Mouse (Mus musculus) kidney, embryonic 15.5 days (tissue): Measurements from ENCODE around the gene C1ra. TPM values are rescaled to one million over a fixed set of nuclear protein-coding genes. Genes with fewer than 3 reads are reported as not detected.
"Not testable (repeated sequence)": the region's sequence is repeated elsewhere in the genome, so short reads cannot be mapped to it uniquely, and the experiment has no call there.

Experiments used
- ATAC-seq: fragments of 200-750 bp; cut with Nextera tagmentation; replicated peaks from 2 replicates; pipeline ENCODE4 v1.8.0; 2017; ENCODE audit warnings: moderate TSS enrichment; ENCODE audit not compliant: low FRiP score
- H3K27ac ChIP-seq: fragments of 300-500 bp; sonication (generic); 2 replicates; pipeline ENCODE4 v1.5.1; 2015; ENCODE audit warnings: mild to moderate bottlenecking, inconsistent platforms
- H3K27me3 ChIP-seq: fragments of 300-500 bp; sonication (generic); 2 replicates; pipeline ENCODE4 v1.6.1; 2015; ENCODE audit warnings: inconsistent platforms
- H3K36me3 ChIP-seq: fragments of 300-500 bp; sonication (generic); 2 replicates; pipeline ENCODE4 v1.6.1; 2015; ENCODE audit warnings: inconsistent platforms
- H3K4me1 ChIP-seq: fragments of 300-500 bp; sonication (generic); 2 replicates; pipeline ENCODE4 v1.6.1; 2015; ENCODE audit warnings: inconsistent platforms
- H3K4me2 ChIP-seq: fragments of 300-500 bp; sonication (generic); 2 replicates; pipeline ENCODE4 v1.6.1; 2015; ENCODE audit warnings: moderate library complexity, mild to moderate bottlenecking, inconsistent platforms
- H3K4me3 ChIP-seq: fragments of 300-500 bp; sonication (generic); replicated peaks from 2 replicates; pipeline ENCODE4 v1.5.1; 2015; ENCODE audit warnings: mild to moderate bottlenecking, inconsistent platforms
- H3K9ac ChIP-seq: fragments of 300-500 bp; sonication (generic); 2 replicates; pipeline ENCODE4 v1.6.1; 2015; ENCODE audit warnings: mild to moderate bottlenecking, inconsistent platforms
- H3K9me3 ChIP-seq: fragments of 300-500 bp; sonication (generic); replicated peaks from 2 replicates; pipeline ENCODE4 v1.6.1; 2016; ENCODE audit warnings: inconsistent platforms
- WGBS: fragments of 180-500 bp; shearing (Covaris S2); methylation state at CpG from one replicate; pipeline ENCODE4 v1.1.7; 2015; ENCODE audit warnings: mixed read lengths; 5-methylcytosine and 5-hydroxymethylcytosine counted together
- polyA plus RNA-seq: library from polyadenylated mRNA; unstranded; fragments of >200 nt; fragmentation: Nextera tagmentation; extraction: Ambion mirVana; gene quantifications from 2 replicates; pipeline ENCODE4 v1.2.1, GENCODE M21; 2015

Gene C1ra
- polyA plus RNA-seq, 1 experiment from 2014 or later: 7.9 TPM

DNA sequence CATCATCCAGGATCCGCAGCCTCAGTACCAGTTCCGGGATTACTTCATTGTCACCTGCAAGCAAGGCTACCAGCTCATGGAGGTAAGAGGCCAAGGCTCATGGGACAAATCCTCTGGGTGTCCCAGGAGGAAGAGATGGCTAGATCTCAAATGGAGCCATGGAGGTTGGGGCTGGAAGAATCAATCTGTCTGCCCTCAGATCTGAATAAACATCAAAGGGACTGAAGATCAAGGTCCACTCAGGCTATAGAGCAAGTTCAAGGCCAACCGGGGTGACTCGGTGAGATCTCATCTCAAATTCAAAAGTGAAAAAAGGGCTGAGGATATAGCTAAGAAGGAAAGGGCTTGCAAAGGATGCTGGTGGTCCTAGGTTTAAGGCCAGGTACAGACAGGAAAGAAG lies 5.5 kb downstream of the C1ra start:
- H3K36me3 ChIP-seq: not testable (repeated sequence)
- WGBS: 96% methylated on average over 4 of the region's 4 CpGs

DNA sequence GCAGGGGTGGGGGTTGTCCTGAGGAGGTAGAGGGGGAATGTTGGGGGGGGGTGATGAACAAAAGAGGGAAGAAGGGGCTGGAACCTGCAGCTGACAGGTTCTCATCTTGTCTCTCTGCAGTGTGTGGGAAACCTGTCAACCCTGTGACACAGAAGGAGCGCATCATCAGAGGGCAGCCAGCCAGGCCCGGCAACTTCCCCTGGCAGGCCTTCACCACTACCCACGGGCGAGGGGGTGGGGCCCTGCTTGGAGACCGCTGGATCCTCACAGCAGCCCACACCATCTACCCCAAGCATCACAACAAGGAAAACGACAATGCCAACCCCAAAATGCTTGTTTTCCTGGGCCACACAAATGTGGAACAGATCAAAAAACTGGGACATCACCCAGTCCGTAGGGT lies 9.9 kb downstream of the C1ra start:
- H3K9me3 ChIP-seq, H3K4me3 ChIP-seq, H3K9ac ChIP-seq, H3K4me2 ChIP-seq, ATAC-seq, H3K27ac ChIP-seq, H3K36me3 ChIP-seq, H3K4me1 ChIP-seq, H3K27me3 ChIP-seq: not testable (repeated sequence)
- 82% methylated on average over 7 of the region's 7 CpGs for WGBS

More for the DNA sequence above, 5.5 kb downstream of the C1ra start:
- not testable (repeated sequence) for H3K4me1 ChIP-seq, H3K4me3 ChIP-seq, H3K9ac ChIP-seq, ATAC-seq, H3K4me2 ChIP-seq, H3K27me3 ChIP-seq, H3K27ac ChIP-seq, H3K9me3 ChIP-seq

- no peak overlapping the region for H3K4me3 ChIP-seq
- H3K27ac ChIP-seq: no peak overlapping the region
- H3K27me3 ChIP-seq: no peaks in the 10 kb centered on the region
- H3K9me3 ChIP-seq: no peaks in the 10 kb centered on the region
- ATAC-seq: no peak
- no peak overlapping the region for H3K9ac ChIP-seq
- H3K4me2 ChIP-seq: no peak overlapping the region
- no peaks in the 10 kb centered on the region for H3K36me3 ChIP-seq
- WGBS: 83% methylated on average over 3 of the region's 3 CpGs
- no peaks in the 10 kb centered on the region for H3K4me1 ChIP-seq
Observed at GRCm38 (mm10) chr6:124527881-124528280, 15.7 kb downstream of the C1ra start.

GRCm38 (mm10) chr6:124531077-124531476 lies 18.9 kb downstream of the C1ra start:
- 86% methylated on average over 8 of the region's 8 CpGs for WGBS
- H3K27me3 ChIP-seq: no peaks in the 10 kb centered on the region
- H3K4me2 ChIP-seq: no peak overlapping the region
- no peak for ATAC-seq
- H3K27ac ChIP-seq: no peak overlapping the region
- no peaks in the 10 kb centered on the region for H3K9me3 ChIP-seq
- no peak overlapping the region for H3K4me3 ChIP-seq
- no peaks in the 10 kb centered on the region for H3K36me3 ChIP-seq
- H3K4me1 ChIP-seq: no peaks in the 10 kb centered on the region
- H3K9ac ChIP-seq: no peak overlapping the region

GRCm38 (mm10) chr6:124536125-124536829 lies 24.1 kb downstream of the C1ra start:
- H3K4me2 ChIP-seq: not testable (repeated sequence)

DNA sequence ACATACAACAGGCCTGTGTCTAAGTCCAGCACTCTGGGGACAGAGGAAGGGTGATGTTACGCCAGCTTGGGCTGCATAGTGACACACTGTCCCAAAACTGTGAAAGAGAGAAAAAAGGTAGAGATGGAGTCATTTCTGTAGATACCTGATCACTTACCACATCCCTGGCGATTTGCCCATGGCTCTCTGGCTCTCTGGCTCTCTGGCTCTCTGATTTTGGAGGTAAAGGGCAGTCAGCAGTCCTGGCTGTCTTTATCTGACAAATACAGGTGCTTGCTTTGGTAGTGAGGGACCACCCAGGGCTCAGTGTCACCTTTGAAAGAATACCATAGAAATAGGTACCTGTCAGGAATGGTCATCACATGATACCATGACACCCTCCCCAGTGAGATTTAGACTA lies 29.0 kb downstream of the C1ra start:
- not testable (repeated sequence) for H3K27me3 ChIP-seq, H3K9ac ChIP-seq, H3K4me3 ChIP-seq, ATAC-seq, H3K4me2 ChIP-seq, H3K36me3 ChIP-seq, H3K4me1 ChIP-seq, H3K27ac ChIP-seq, H3K9me3 ChIP-seq
- 86% methylated on average over 2 of the region's 2 CpGs for WGBS

More at GRCm38 (mm10) chr6:124536125-124536829, 24.1 kb downstream of the C1ra start:
- H3K27ac ChIP-seq, H3K9ac ChIP-seq, ATAC-seq, H3K4me1 ChIP-seq, H3K36me3 ChIP-seq, H3K4me3 ChIP-seq, H3K9me3 ChIP-seq, H3K27me3 ChIP-seq: not testable (repeated sequence)
- 71% methylated on average over 8 of the region's 8 CpGs for WGBS

DNA sequence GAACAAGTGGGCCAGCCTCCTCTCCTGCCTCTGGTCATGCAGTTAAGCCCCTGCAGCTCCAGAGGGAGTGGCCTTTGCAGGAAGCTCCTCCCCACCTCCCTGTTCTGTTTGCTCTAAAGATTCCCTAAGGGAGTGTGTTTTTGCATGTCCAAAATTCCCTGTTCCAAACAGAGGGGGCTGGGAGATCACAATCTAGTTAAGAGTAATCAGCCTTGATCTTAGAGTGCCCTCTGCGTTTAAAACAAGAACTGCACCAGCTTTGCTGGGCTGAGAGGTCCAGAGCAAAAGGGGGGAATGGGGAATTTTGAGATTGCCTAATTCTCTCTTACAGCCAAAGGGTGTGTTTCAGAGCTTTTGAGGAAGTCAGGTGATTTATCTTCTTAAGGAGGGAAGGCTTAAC lies 30.1 kb downstream of the C1ra start, which contains the start of gene C1s1:
Gene C1s1, minus strand, starts transcription at position 76 of the 400 bp plus-strand sequence.
- not testable (repeated sequence) for H3K4me3 ChIP-seq, H3K27me3 ChIP-seq, H3K9ac ChIP-seq, H3K36me3 ChIP-seq, H3K4me1 ChIP-seq, H3K27ac ChIP-seq, H3K9me3 ChIP-seq, H3K4me2 ChIP-seq
- WGBS: 0% methylated on average over 1 of the region's 1 CpGs
- ATAC-seq: peak; percentile 90

DNA sequence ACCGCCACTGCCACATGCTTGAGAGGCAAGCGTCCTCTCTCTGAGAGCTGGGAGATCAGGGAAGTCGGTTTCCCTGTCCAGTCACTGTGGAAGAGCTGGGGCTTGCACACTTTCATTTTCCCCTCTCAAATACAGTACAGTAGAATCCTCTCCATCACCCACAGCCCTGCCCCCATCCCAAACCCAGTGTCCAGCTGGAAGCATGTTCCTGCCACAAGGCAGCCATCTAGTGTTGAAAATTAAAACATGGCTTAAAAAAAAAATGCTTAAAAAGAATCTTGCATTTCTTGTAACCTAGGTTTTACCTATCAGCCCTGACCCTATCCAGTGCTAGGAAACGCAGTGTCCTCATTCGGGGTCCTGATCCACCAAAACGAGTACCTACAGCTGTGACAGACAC lies 32.3 kb downstream of the C1ra start:
- WGBS: 87% methylated on average over 5 of the region's 6 CpGs
- H3K36me3 ChIP-seq: no peaks in the 10 kb centered on the region
- ATAC-seq: no peak

DNA sequence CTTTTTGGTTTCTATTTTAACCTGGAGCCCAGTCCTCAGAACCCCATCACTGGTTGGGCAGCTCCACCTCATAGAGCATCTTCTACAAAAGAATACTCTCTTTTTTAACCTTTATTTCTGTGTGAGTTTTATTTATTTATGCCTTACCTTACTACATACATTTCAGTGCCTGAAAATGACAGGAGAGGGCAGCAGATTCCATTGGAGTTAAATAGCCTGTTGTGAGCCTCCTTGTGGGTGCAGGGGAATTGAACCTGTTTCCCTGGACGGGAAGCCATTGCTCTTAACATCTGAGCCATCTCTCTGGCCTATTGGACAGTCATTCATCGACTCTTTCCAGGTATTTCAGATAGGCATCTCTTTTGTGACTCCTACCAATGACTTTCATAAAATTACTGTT lies 33.2 kb downstream of the C1ra start:
- no peak overlapping the region for H3K27ac ChIP-seq
- H3K4me3 ChIP-seq: no peak overlapping the region
- no peaks in the 10 kb centered on the region for H3K4me1 ChIP-seq
- no peak overlapping the region for H3K9ac ChIP-seq
- 0 out of 2 replicates have a peak, but pooled peaks cover under 1% of the 10 kb centered on the region for H3K9me3 ChIP-seq
- no peaks in the 10 kb centered on the region for H3K36me3 ChIP-seq
- no peak for ATAC-seq
- 83% methylated on average over 2 of the region's 2 CpGs for WGBS
- no peaks in the 10 kb centered on the region for H3K27me3 ChIP-seq
- no peak overlapping the region for H3K4me2 ChIP-seq

More for the DNA sequence above, 32.3 kb downstream of the C1ra start:
- H3K9me3 ChIP-seq: no peaks in the 10 kb centered on the region
- no peak overlapping the region for H3K4me2 ChIP-seq
- H3K27me3 ChIP-seq: no peaks in the 10 kb centered on the region
- no peaks in the 10 kb centered on the region for H3K4me1 ChIP-seq
- H3K4me3 ChIP-seq: no peak overlapping the region
- no peak overlapping the region for H3K27ac ChIP-seq
- no peak overlapping the region for H3K9ac ChIP-seq

GRCm38 (mm10) chr6:124547979-124548378 lies 35.8 kb downstream of the C1ra start:
- ATAC-seq, H3K4me3 ChIP-seq, H3K27ac ChIP-seq, H3K9ac ChIP-seq, H3K4me2 ChIP-seq, H3K4me1 ChIP-seq, H3K27me3 ChIP-seq, H3K36me3 ChIP-seq: not testable (repeated sequence)
- H3K9me3 ChIP-seq: peaks cover 12% of the 10 kb centered on the region
- 77% methylated on average over 3 of the region's 3 CpGs for WGBS

DNA sequence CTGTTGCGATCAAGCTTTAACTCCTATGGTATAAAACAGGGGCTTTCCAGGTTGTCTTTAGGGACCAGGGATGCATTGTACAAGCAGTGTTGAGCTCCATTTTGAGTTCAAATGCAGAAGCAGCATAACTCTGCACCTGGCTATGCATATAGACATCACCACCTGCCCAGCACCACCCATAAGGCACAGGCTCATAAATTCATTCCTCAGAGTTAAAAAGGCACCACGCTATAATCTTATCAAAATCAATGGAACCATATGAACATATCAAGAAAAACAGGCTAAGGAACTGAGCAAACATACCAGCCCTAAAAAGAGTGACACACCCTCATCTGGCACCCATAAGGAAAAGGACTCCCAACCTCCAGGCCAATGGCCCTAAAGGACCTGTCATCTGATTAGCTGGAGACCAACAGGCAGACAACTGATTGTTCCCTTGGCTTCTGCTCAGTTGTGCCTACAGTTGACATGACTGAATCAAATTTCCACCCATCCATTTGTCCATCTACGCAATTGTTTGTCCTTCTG lies 36.9 kb downstream of the C1ra start:
- WGBS: 84% methylated on average over 3 of the region's 3 CpGs
- no peaks in the 10 kb centered on the region for H3K36me3 ChIP-seq
- H3K4me3 ChIP-seq: no peak overlapping the region
- H3K27me3 ChIP-seq: no peaks in the 10 kb centered on the region
- H3K4me2 ChIP-seq: no peak overlapping the region
- H3K4me1 ChIP-seq: no peaks in the 10 kb centered on the region
- H3K9ac ChIP-seq: no peak overlapping the region
- peaks cover 12% of the 10 kb centered on the region for H3K9me3 ChIP-seq
- no peak for ATAC-seq
- H3K27ac ChIP-seq: no peak overlapping the region

DNA sequence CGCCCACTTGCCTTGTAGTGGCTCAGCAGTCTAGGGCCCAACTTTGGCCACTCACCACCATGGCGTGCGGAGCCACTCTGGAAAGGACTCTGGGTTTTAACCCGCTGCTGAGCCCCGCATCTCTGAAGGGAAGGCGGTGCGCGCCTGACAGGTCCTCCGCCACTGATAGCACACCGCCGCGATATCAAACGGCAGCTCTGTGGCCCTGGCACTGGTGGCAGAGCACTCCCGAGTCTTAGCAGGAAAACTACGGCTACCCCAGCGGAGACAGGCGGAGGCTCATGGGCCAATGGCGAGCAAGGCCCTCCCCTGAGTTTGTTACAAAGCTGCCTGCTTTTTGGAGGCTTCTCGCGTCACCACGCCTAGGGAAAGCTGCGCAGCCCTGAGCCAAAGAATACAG lies 40.6 kb downstream of the C1ra start:
- no peaks in the 10 kb centered on the region for H3K27me3 ChIP-seq
- H3K9ac ChIP-seq: no peak overlapping the region
- H3K27ac ChIP-seq: no peak overlapping the region
- H3K4me2 ChIP-seq: no peak overlapping the region
- H3K9me3 ChIP-seq: peaks cover 12% of the 10 kb centered on the region
- 73% methylated on average over 22 of the region's 22 CpGs for WGBS
- ATAC-seq: no peak
- H3K4me3 ChIP-seq: no peak overlapping the region
- no peaks in the 10 kb centered on the region for H3K36me3 ChIP-seq
- H3K4me1 ChIP-seq: no peaks in the 10 kb centered on the region

GRCm38 (mm10) chr6:124555956-124556355 lies 43.8 kb downstream of the C1ra start:
- not testable (repeated sequence) for ATAC-seq, H3K4me2 ChIP-seq, H3K27me3 ChIP-seq, H3K27ac ChIP-seq, H3K9ac ChIP-seq, H3K4me1 ChIP-seq, H3K36me3 ChIP-seq, H3K4me3 ChIP-seq
- H3K9me3 ChIP-seq: peaks cover 11% of the 10 kb centered on the region
- 68% methylated on average over 2 of the region's 2 CpGs for WGBS
